Mouse (Mus musculus) kidney, adult 18-20 months (tissue): ENCODE data around the gene Gabrd.
"Not testable (repeated sequence)": the region's sequence is repeated elsewhere in the genome, so short reads cannot be mapped to it uniquely, and the experiment has no call there.

Source experiments
- DNase-seq: peaks from one replicate; pipeline ENCODE4 v3.0.0; 2021

Gene Gabrd

DNA sequence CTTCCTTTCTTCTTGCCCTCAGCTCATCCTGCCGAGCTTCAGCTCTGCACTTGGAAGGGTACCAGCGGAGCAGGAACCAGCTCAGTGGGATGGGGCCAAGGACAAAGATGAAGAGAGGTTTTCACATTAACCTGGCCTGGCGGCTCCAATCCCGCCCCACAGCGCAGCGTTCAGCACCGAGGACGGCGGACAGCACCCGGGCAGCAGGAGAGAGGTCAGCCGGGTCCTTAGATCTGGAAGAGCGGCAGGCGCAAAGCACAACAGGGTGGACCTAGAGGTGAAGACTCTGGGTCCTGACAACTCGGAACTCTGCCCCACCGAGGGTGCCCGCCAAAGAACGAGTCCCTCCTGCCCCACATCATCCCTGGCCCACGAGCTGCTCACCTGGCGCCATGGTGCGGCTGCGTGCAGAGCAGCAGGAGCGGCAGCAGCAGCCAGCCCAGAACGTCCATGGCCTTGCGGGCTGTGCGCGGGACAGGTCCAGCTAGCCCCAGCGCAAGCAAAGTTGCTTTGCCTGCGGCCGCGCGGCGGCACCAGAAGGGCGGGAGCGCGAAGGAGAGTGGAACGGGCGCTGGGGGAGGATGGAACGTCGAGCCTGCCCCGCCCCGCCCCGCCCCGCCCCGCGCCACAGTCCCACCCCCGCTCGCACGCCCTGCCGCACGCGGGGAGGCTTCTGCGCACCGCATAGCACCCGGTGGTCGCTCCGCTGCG is at the start of gene Gabrd:
TSS of gene Gabrd (minus strand) at position 602 of the 711 bp plus-strand sequence.
- peak; percentile 78 for DNase-seq

DNA sequence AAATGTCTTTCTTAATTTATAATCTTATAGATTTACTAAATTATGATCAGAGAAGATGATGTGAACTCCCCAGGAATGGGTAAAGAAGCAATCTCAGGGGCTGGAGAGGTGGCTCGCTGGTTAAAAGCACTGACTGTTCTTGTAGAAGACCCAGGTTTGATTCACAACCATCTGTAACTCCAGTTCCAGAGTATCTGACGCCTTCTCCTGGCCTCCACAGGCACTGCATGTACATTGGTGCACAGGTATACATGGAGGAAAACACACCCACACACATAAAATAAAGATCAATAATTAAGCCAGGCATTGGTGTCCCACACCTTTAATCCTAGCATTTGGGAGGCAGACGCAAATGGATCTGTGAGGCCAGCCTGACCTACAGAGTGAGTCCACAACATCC is 44.9 kb upstream of the Gabrd start:
- no peak for DNase-seq

DNA sequence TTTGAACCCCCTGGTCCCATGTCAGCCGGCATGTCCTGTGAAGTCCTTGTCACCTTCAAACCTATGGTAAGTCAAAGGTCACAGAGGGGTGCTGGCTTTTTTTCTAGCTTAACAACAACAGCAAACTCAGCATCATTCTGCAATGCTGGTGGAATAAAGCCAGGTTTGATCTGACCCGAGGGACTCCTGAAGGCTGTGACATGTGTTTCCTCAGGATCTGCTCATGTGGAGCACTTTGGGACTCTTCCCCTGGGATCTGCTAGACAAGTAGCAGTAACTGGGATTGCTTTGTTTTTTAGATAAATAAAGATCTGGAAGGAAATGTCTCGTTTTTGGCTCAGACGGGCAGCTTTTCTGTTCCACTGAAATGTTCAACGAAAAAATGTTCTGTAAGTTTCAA is 36.1 kb upstream of the Gabrd start:
- no peak for DNase-seq

DNA sequence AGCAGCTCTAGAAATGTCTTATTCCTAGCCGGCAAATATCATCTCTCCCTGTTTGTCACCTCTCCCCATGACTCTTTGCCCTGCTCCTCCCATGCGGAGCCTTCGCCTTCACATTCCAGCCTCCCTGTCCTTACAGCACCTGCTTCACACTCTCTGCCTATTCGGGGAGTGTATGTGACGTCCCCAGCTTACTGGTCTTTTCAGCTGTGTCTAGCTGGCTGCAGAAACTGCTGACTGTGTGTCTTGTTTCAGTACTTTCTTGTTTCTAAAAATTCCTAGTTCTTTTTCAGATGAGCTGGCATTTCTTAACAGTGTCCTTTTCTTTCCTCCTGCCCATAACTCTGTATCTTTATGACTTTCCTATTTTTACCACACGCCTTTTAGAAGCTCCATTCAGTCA is 34.4 kb upstream of the Gabrd start:
- no peak for DNase-seq

DNA sequence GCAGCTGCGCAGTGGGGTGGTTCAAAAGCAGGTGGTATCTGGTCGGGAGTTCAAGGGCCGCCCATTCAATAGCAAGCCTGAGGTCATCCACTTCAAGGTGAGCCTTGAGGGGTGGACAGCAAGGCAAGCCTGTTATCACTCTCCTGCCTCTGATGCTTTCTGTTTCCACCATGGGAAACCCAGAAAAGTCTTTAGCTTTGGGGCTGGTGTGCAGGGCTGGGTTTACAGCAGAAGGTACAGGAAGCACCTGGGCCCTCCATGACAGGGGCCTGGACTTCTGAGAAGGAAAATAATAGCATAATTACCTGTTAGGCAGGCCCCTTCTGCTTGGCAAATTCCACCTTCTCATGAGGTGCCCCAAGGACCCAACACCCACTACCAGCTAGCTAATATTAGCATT is 31.3 kb upstream of the Gabrd start:
- no peak for DNase-seq

DNA sequence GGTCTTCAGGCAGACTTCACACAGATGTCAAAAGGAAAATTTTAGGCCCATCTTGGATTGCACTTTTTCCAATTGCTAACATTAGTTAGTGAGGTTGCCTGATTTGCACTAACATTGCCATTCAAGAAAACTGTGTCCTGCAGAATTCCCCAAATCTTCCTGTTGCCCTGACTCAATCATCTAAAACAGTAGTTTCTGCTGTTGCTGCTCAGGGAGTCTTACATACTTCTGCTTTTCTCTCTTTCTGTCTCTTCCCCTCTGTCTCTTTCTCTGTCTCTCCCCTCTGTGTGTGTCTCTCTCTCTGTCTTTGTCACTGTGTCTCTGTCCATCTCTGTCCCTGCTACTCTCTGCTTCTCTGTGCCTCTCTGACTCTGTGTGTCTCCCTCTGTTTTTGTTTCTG is 30.5 kb upstream of the Gabrd start:
- no peak for DNase-seq

GRCm38 (mm10) chr4:155426272-155426671 is 28.4 kb upstream of the Gabrd start:
- no peak for DNase-seq

DNA sequence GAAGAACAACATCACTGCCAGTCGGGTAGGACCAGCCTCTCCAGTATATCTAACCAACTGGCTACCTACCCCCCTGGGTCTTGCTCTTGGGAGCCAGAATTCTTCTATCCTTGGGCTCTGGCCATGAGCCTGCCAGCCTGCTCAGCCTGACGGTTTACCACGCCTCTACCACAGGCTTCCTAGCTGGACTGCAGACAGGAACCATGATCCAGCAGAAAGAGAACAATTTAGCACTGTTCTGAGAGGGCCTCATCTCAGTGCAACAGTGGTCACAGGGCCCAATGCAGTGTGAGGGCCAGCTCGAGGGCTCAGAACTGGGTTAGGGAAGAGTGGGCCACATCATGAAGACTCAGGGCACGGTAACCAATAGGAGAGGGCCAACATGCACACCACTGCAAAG is 26.1 kb upstream of the Gabrd start:
- DNase-seq: no peak

- not testable (repeated sequence) for DNase-seq
Observed at GRCm38 (mm10) chr4:155421412-155422370, 23.8 kb upstream of the Gabrd start.

GRCm38 (mm10) chr4:155420137-155420536 is 22.2 kb upstream of the Gabrd start:
- DNase-seq: no peak

DNA sequence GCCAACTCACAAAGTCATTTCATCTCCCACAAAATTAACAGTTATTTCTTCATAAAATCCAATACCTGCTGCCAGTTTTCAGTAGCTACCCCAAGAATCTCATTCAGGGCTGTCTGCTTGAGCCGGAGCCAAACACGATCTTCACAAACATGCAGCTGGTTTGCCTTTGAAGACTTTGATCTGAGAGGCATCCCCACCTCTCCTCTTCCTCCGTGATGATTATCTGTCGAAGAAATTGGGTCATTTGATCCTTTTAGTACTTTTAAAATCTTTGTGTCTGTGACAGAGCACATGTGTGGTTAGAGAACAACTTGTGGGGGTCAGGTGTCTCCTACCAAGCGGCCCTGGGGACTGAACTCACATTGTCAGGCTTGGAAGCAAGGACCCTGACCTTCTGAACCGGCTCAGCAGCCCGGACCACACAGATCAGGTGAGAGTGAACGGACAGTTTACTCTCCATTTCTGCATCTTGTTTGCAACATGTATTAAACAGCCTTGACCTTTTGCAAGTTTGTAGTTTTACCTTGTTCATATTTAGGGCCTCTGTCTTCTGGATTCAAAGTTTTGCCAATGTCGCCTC is 16.8 kb upstream of the Gabrd start:
- DNase-seq: no peak

- no peak for DNase-seq
Observed at GRCm38 (mm10) chr4:155413641-155414335, 15.9 kb upstream of the Gabrd start.

DNA sequence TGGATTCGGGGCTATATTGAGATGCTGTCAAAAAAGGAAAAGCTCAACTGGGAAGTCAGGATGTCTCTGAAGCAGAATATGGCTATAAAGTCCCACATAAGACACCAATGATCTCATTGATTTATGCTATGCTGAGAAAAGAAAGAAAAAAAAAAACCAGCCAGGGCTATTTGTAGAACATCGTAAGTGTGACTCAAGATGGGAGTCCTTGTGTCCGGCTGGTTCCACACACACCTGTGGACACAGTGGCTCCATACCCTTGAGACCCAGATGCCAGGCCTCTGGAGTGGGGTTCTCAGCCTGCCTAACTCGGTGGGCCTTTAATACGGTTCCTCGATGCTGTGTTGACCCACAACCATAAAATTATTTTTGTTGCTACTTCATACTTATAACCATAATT is 14.2 kb upstream of the Gabrd start:
- DNase-seq: no peak

DNA sequence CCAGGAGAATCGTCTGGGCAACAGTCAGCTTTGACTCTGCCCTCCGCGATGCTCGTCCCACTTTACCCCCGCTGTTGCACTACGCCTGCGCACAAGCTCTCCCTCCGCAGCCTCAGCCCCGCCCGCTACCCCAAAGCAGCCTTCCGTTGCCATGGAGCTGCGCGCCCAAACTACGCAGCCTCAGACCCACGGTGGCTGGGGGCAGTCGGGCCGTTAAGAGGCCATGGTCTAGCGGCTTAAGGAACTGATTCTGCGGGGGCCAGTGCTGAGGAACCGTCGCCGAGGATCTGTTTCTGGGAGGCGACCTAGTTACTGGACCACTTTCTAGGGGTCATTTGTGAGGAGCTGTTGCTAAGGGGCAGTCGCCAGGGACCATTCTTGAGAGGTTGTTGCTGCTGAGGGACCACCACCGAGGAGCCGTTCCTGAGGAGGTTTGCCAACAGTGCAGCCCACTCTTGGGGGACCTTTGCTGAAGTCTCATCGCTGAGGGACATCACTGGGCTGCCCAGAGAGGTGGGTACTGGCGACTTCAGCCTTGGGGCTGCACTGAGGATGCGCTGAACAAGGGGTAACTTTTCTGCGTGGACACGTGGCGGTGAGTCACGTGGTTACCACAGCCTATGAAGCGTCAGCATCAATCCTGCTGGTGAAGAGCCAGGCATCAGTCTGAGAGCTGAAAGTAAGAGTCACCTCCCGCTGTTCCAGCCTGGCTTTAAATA is 11.3 kb upstream of the Gabrd start, which contains the start of gene Cfap74:
TSS of gene Cfap74 (plus strand) at position 133 of the 719 bp plus-strand sequence.
- peak; percentile 64 for DNase-seq

DNA sequence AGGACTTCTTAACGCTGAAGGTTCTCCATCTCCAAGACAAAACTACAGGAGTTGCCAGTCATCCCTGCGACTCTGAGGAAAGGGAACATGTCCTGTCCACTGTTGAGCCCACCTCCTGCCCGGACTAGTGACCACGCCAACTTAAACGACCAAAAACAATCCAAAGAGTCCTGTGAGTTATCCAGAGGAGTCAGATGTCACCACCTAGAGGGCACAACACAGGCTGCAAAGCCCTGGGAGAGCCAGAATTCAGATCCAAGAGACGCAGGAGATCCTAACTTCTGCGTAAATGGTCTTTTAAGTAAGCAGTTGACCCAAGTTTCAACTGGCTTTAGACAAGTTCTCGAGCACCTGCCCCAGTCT is 10.8 kb upstream of the Gabrd start:
- no peak for DNase-seq

GRCm38 (mm10) chr4:155402489-155402888 is 4.6 kb upstream of the Gabrd start:
- DNase-seq: no peak

DNA sequence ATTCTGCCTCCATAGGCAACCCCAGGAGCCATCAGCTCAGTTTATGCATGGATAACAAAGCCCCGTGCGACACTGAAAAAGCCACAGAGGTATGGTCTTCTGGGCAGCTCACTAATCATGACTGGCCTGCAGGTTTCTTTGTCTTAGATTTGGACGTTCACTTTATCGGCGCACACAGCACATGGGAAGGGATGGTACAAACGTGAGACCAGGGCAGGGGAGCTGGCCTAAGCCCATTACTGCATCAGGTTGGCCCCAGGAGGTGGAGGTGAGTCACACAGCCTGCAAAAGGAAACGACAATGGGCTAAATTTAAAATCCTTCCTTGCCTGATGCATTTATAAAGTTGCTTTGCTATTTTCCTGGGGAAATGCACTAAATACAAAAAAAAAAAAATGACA is 3.2 kb upstream of the Gabrd start:
- DNase-seq: no peak

DNA sequence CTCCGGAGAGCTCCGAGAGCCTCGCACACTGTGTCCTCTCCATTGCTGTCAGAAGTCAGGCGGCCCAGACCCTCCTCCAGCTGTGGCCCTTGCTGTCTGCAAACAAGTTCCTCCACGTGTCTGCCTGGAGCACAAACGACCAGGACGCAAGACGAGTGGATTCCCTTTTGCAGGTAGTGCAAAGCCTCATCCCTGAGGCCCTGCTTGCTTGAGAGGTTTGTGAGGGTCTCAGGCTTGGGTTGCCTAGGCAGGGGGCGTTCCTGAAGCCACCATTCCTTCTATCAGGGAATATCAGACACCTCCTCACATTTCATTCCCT is 269 bp upstream of the Gabrd start:
- DNase-seq: no peak

DNA sequence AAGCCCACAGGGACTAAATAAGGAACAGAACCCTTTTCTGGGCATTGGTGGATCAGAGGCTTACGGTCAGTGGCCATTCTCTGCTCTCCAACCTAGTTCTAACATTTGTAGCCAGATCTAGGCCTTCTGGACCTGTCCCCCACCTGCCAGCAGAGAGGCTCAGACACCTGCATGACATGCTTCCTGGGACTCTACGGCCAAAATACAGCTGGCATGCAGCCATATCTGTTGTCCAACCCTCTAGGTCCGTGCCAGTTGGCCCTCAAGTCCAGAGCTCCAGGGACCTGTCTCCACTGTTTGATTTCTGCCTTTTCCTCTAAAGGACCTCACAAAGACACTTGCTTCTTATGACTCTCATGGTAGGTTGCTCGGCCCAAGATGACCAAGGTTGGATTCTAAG is 1.2 kb downstream of the Gabrd start:
- DNase-seq: no peak

DNA sequence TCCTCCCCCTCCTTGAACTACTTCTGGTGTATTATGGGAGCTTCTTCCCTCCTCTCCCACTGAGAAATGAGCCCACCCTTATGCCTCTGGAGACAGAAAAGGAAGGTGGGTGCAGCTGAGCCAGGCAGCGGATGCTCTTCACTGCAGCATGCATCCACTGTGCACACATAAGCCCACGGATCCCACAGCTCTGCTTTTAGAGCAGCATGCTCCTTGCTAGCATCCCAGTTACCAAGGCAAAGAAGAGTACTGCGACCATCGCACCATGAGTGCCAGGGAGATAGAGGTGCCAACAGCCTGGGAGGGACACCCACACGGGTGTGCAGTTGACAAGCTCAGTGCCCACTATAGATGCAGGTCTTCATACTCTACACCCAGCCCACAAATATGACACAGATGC is 2.4 kb downstream of the Gabrd start:
- no peak for DNase-seq

- no peak for DNase-seq
Observed at GRCm38 (mm10) chr4:155387166-155387565, 10.7 kb downstream of the Gabrd start.

GRCm38 (mm10) chr4:155383326-155383725 is 14.6 kb downstream of the Gabrd start:
- no peak for DNase-seq

DNA sequence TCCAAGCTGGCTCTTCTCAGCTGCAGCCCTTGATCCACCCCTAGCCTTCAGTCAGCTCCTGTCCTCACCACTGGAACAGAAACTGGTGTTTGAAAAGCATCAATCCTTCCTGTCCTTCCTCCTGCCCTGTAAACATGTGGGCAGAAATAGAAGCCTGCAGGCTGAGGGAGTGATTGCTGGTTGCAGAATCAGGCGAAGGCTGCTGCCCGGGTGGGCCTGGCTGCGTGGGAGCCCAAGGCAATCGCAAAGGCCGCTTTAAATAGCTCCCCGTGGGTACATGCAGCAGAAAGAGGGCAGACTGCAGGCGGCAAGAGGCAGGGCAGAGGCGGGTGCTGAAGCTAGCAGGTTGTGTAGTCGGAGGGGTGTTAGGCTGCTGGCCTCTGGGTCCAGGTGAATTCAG is 15.2 kb downstream of the Gabrd start:
- DNase-seq: no peak
